Mouse (Mus musculus) spleen, adult 2 months (tissue): ENCODE data around the gene Ngly1.

Experiments used
- CTCF ChIP-seq: fragments of 200-500 bp; IDR thresholded peaks from 2 replicates; pipeline ENCODE4 v1.5.1; 2011; ENCODE audit warnings: mild to moderate bottlenecking, inconsistent platforms; ENCODE audit not compliant: insufficient read depth, insufficient read length, insufficient replicate concordance; ENCODE audit errors: extremely low read depth
- POLR2A ChIP-seq: fragments of 200-500 bp; IDR thresholded peaks from 2 replicates; pipeline ENCODE4 v1.6.1; 2011; ENCODE audit warnings: low read depth, low read length, inconsistent platforms

GRCm38 (mm10) chr14:16255745-16256144, 6.7 kb downstream of the Ngly1 start:
- no peak for TF ChIP-seq CTCF
- TF ChIP-seq POLR2A, result no peak
